Mouse (Mus musculus): ENCODE measurements at regions not wholly inside any gene's neighbourhood (a gene's known extent, or its start where the extent isn't known, plus 50 kb on each side); places are given as distances from the start of the nearest gene placed in this dataset.

DNA sequence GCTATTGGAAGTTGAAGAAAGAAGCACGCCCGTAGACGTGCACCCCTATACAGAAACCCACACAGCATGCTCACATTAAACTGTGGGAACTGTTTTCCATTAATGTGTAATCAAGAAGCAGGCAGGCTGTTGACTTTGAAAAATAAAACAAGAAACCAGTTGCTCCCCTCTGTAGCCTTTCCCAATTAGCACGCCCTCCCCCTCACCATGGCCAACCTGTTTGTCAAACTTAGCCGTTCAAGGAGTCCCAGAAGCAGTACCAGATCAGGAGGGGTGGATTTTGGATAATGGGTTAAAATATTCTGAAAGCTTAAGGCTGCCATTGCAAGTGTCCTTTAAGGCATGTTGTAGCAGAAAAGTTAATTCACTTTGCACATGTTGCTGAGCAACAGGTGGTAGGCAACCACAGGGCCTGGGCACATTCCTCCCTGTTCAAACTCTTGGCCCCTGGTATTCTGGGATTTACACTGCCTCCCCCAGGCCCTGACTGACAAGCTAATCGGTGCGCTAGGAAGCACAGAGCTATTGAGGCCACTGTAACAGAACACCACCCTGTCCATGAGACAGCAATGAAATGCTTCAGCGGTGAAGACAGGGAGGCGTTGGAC is 277.3 kb upstream of the Nr2f2 start:
- no peak for DNase-seq (ENCODE audit: low spot score in 2 of 2)

DNA sequence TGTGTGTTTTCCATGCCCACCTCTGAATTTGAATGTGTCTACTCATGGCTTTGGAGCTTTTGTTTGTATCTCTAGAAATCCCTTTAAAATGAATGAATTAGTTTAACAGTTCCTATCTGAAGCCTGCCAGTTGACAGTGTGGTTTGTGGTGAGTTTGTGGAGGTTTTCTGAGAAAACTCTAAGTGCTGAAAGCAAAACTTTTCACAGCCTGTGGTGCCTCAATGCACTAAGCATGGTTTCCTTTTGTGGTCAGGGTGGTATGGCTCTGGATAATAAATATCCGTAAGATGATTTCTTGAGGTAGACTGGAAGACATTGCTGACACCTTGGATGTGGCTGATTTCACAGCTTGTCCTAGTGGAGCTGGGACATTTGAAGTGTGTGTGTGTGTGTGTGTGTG is 276.5 kb upstream of the Nr2f2 start:
- no peak for DNase-seq (ENCODE audit: low spot score in 2 of 2)

DNA sequence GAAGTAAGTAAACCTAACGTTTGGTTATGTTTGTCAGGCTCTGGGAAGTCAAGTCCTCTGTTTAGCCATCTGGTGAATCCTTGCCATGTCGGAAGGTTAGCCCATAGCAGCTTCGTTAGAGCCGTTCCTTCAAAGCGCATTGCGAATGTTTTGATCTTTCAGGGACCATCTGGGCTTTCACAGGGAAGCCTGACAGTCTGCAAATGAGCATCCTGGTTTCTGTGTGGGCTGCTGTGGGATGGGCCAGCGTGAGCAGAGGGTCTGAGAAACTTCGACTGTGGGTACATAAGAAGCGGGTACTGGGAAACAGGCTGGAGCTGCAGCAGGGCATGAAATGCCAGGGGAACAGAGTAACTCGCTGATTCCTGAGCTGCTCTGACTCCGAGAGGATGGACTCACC is 274.7 kb upstream of the Nr2f2 start:
- DNase-seq (ENCODE audit: low spot score in 2 of 2): no peak

DNA sequence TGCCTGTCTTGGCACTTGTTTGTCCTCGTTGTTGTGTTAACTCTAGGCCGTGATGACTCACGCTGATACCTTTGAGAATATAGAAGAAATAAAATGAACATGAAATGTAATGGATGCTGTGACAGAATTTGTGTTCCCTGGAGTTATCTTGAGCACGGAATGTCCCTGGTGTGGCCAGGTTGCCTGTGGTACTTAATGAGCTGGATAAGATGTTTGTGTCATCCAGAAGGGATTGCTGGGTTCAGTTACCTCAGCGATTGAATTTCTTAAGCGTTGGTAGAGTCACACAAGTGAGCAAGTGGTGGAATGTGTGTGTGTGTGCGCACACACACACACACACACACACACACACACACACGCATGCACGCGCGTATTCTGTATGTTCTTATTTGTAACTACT is 274.0 kb upstream of the Nr2f2 start:
- DNase-seq (ENCODE audit: low spot score in 2 of 2): no peak

DNA sequence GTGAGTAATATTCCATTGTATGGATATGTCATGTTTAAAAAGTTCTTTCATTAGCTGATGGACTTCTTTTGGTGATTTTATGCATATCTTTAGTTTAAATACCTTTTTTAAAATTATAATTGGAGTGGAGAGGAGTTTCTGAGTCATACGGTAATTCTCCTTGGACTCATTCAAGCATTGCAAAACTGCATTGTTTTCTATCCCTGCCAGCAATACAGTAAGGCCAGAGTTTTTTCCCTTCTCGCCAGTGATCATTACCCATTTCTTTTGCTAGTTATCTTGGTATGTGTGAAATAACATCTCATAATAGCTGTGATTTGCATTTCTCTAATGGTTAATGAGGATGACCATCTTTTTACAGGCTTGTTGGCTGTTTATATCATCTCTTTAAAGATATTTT is 271.6 kb upstream of the Nr2f2 start:
- DNase-seq (ENCODE audit: low spot score in 2 of 2): no peak

DNA sequence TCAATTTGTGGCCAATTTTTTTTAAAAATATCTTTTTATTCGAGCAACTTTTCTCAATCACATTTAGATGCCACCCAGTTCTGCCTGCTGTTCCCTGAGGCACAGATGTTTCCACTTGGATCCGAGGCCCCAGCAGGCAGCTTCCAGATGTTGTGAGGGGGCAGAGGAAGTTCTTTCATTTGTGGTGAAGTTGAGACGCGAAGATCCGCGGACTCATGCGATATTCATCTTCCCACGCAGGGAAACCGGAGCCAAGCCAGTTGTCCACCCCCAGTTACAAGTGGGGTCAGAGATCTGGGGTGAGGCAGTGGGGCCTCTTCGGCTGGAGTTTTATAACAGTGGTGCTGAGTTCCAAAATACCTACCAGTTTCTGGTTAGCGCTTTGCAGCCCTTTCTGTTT is 267.5 kb upstream of the Nr2f2 start:
- no peak for DNase-seq (ENCODE audit: low spot score in 2 of 2)

DNA sequence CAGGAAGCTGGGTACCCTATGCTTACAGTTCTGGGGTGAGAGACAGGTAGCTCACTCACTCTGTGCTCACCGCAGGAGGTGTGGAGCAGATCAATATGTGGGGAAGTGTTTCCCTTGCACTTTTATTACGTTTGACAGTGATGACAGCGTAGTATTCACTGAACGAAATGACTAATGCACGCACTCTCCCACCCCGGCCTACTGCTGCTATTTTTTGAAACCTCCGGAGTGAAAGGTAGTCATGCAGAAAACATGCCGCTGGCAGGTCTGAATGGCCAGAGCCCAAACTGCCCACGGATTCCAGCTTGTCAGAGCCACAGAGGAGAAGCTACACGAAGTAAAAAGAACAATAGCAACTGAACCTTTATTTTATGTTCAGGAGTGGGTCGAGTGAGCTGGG is 267.0 kb upstream of the Nr2f2 start:
- DNase-seq (ENCODE audit: low spot score in 2 of 2): no peak

DNA sequence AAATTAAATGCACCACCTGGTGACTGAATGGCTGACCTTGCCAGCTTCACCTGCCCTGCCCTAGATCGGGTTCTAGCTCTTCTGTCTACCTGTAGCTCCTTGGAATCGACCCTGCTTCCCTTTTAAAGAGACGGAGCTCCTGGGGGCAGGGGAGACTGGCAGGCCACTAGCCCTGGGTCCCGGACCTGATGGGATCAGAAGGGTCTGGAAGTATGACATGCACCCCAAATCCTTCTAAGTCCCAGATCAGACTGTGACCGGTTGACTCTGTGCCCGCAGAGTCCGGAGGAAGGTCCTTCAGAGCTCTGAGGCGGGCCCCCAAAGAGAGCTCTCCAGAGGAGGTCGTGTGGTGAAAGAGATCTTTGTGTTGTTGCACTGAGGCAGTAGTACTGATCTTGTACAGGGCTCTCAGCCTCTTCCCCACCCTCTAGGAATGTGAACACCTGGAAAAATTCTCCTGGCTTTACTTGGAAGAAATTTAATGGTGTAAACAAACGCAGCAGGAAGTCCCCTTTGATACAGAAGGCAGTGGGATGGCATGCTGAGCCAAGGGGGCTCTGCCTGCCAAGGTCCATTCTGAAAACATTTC is 259.2 kb upstream of the Nr2f2 start:
- no peak for DNase-seq (ENCODE audit: low spot score in 2 of 2)

DNA sequence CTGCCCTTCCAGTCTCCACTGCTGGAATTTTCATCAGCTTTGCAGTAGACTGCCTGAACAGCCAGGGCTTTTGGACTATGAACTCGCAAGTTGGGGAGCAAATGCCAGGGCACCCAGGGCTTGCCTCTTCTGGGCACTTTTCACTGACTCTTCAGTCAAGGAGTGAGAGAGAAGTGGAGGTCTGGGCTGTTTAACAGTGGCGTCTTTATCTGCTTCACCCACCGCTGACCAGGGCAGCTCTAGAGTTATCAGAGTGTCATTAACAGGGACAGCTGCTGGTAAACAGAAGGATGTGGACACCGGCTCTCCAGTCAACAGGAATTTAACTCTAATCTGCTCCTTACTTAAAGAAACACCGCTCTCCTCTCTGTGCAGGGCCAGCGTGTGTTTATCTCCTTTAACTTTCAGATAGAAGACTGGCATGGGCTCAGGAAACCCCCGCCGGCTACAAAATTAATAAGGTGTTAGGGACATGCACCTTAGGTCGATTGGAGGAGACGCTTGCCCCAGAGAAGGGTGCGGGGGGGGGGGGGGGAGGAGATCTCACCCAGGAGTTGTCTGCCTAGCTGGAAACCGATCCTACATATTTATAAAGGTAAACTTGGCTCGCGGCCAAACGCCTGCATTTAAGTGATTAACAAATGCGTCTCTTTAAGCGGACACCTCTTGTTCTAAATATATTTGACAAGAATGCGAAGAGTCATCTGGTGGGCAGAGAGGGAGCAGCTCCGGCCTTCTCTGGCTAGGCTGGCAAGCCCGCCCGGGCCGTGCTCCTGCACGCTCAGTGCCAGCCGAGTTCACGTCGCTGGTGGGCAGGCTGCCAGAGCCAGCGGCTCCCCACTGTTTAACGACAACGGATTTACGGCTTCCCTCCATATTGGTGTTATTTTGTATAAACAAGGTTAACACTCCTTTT is 258.4 kb upstream of the Nr2f2 start:
- DNase-seq (ENCODE audit: low spot score in 2 of 2): peak; percentile 45 to 49

DNA sequence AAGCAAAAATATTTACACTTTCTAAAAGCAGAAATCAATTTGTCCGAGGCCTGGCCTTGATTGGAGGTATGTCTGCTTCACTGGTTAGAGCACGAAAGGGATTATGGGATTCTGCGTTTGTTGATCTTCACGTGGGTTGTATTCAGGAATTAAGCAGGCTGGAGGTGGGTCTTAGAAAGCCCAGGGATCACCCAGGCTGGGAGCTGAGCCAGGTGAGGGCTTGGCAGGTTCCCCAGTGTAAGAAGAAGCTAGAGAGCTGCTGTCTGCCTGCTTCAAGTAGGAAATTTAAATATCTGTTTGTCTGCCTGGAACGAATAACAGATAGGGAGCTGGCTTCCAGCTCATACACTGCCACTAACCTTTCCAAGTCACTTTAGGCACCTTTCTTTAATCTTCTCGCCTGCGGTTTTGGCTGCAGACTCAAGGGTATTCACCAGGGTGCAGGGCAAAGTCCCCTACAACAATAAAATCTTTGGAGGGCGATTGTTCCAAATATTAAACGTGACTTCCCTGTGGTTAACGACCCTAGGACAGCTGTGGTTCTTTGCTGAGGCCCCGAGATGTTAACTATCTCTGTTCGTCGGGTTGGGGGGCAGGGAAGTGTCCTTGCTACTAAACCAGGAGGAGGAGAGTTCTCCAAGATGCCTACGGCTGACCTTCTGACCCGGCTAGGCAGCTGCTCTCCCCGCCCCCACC is 257.6 kb upstream of the Nr2f2 start:
- DNase-seq (ENCODE audit: low spot score in 2 of 2): peak in 1 of 2 experiments; percentile 44

DNA sequence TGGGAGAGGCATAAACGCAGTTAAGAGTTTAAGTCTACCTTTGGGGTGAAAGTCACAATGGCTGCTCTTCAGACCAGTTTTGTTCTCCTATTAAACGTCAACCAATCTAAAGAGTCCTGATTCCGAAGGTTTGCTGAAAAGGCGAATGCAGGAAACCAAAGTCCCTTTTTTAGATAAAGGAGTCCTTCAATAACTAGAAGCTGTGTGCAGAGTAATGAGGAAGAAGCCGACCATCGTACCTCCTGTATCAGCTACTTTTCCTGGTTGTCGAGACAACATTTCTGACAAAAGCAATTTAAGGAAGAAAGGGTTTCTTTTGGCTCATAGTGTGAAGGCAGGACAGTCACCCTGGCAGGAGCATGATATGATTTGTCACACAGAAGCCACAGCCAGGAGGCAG is 252.9 kb upstream of the Nr2f2 start:
- no peak for DNase-seq (ENCODE audit: low spot score in 2 of 2)

DNA sequence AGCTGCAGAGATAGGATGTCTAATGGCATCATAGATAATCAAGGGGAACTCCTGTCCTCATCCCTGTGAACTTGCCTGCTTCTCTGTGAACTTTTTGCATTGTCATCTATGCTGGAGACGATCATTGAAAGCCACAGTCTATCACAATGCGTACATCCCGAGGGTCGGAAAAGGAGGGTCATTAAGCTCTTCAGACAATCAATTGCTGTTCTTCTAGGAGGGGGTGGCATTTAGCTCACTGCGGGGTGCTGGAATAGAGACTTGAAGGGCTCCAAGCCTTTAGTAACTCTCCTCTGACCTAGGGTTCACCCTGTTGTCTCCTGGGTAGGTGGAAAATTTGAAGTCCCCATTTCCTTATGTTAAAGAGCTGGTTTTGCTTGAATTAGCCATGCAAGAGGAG is 251.7 kb upstream of the Nr2f2 start:
- no peak for DNase-seq (ENCODE audit: low spot score in 2 of 2)

DNA sequence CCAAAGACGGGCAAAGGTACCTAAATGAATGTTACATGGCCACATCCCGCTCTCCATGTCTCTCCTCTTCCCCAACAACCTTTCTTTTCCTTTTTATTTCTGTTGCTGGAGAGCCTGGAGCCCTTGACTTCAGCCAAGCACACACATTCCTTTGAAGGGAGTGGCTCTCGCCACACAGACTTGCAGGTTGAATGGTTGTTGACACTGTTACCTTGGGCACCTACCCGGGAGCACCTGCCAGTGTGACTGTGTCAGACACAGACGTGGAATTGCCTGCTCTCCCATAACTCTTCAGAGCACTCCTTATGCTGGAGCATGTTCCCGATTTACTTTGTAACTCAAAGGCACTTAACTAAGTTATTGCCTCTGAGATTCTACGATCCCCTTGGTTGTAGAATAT is 240.0 kb upstream of the Nr2f2 start:
- DNase-seq (ENCODE audit: low spot score in 2 of 2): no peak

DNA sequence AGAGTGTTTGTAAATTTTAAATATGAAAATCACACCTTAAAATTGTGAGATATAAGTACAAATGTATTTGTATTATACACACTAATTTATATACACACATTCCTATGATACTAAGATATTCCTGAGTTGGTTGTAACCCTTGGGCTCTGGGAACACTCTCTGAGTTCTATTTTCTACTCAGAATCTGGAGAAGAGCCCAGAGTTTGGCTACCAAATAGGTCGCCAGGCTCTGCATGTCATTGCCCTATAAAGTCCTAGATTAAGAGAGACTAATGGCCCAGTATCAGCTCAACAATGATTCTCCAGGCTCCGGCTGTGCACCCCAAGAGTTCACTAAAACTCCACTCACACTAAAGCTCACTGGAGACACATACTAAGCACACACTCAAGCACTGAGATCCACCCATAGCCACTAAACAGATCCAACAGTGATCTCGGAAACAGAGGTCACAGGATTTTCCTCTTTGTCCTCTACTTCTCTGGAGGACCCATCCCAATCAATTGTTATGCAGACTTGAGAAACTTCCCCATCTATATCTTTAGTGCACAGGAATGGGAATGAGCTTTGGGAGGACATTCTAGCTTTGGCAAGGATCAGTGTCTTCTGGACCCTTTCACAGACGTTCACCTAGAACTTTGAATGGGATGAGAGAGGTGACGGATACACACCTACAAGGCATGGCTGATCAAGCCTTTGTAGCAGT is 238.1 kb upstream of the Nr2f2 start:
- DNase-seq (ENCODE audit: low spot score in 2 of 2): no peak

DNA sequence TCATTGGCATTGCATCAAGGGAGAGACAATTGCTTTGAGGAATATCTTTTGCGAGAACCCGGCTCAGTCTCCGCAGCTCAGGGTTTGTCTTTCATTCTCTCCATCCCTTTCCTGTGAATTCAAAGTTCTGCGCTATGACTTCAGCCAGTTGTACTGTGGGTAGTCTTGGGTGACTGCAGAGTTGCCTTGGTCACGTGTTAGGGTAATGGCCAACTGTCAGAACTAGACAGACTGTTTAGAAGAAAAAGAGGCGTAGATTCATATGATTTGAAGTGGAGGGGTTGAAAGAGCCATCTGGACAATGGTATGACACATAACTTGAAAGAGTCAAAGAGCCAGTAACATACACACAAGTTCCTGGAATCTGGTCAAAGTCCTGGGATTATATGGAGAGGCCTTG is 226.5 kb upstream of the Nr2f2 start:
- no peak for DNase-seq (ENCODE audit: low spot score in 2 of 2)

DNA sequence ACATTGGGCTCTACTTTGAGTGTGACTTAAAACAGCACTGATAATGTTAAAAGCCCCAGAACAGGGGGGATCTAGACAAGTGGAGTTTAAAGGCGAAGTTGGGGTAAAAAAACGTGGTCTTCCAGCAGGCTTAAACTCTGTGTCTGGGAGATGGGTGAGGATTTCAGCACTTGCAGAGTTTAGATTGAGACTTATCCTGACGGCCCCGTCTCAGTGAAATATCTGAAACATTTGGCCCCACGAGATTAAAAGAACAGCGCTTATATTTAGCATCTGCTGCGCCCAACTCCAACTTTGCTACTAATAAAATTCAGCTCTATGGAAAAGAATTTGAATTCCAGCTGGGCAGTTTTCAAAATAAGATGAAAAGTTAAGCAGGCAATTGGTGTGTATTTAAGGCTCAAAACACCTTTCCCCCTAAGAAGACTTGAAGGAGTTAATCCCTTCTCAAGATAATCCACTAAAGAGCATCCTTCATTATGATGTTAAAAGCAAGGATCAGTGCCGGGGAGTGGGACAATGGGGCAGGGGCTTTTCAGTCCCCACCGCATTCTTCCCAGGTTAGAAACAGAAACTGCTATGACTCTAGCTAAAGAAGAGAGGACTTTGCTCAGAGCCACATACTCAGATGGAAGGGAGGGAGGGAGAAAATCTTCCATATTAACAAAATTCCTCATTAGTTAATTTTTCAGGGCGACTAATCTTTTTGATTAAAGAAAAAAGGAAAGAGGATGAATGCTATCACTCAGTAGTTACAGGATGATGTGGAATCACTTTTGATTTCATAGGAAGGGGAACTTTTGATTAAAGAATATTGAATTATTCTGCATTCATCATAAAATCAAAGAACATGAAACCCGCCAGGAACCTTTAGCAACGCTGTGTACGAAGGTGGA is 225.1 kb upstream of the Nr2f2 start:
- no peak for DNase-seq (ENCODE audit: low spot score in 2 of 2)

DNA sequence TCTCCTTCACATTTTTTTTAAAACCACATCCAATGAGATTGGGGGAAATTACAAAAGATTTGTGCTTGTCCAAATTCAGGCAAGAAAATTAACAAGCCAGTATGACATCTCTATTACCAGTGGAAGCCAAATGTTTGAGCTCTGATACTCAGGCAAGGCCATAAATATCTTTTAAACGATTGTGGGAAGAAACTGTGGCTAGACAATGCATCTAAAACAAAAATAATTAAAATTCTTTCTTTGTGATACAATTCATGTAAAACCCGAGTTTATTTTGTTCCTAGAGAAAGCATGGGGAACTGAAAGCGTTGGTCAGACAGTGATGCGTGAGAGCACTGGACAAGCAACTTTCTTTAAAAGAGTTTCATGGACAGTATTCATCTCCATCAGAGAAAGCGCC is 223.2 kb upstream of the Nr2f2 start:
- DNase-seq (ENCODE audit: low spot score in 2 of 2): no peak

DNA sequence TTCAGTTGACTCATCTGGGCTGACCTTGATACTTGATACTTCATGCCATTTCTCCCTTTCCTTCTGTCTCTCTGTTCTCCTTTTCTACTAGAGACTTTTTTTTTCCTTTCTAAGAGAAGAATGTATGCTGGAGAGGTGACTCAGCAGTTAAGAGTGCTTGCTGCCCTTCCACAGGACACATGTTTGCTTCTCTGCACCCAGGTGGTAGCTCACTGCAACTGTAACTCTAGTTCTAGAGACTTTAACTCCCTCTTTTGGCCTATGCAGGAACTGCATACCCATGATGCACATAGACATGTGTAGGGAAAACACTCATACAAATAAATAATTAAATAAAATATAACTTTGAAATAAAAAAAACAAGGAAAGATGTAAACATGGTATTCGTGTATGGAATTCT is 221.5 kb upstream of the Nr2f2 start:
- DNase-seq (ENCODE audit: low spot score in 2 of 2): no peak

DNA sequence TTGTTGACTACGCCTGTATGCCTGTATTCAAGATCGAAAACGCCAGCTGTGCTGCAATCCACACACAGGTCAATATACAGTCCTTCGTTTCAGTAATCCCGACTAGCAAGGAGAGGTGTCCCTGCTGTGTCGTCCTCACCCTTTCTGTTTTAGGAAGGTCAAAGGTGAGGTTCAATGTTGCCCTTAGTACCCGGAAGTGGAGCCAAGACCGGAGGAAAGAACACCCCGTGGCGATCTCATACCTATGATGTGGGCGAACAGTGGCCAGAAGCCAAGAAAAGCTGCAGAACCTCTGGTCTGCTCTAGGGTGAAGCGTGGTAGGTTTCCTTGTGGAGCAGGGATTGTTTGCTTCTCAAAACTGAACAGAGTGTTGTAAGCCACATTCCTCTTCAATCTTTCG is 217.9 kb upstream of the Nr2f2 start:
- no peak for DNase-seq (ENCODE audit: low spot score in 2 of 2)

DNA sequence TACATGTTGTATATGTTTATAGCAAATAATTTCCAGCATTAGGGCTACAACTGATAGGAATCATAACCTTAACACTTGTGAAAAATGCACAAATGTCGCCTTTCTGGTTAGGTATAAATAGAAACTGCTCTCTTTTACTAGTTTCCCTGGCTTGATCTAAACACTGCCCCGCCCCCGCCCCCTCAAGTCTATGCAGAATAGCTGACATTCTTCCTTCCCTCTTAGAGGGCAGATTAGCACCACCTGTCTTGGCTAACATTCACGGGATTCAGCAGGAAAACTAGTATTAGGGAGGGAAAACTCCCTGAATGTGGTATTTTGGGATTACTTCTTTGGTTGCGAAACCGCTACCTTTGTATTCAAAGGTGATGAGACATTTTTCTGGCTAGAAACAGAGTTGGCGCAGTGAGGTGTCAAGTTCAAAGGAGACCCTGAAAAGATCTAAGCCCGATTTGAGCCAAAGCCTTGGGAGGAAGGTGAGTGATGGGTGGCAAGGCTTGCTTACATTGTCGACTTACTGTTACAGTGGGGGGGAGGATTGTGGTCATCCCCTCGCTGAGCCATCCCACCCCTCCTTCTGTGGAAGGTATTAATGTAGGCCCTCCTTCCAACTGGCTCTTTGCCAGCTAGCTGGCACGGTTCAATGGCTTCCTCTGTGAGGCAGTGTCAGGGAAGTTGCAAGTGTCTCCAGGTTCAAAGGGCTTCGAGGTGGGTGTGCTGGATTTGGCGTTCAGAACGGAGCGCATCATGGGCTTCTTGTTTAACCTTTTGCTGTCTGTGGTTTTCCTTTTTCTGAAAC is 209.8 kb upstream of the Nr2f2 start:
- DNase-seq (ENCODE audit: low spot score in 2 of 2): no peak
